Mouse (Mus musculus) heart, embryonic 10.5 days (tissue): ENCODE results near the gene Golt1b. TPM values are rescaled to one million over a fixed set of nuclear protein-coding genes. Genes with fewer than 3 reads are reported as not detected.
"Not testable (repeated sequence)": the region's sequence is repeated elsewhere in the genome, so short reads cannot be mapped to it uniquely, and the experiment has no call there.

Experiments
- DNase-seq: peaks from one replicate; pipeline ENCODE4 v3.0.0-alpha.2; 2017; ENCODE audit warnings: low spot score
- H3K27ac ChIP-seq: fragments of 300-500 bp; sonication (generic); 2 replicates; pipeline ENCODE4 v1.5.1; 2016; ENCODE audit warnings: mild to moderate bottlenecking
- H3K27me3 ChIP-seq: fragments of 300-500 bp; sonication (generic); 2 replicates; pipeline ENCODE4 v1.6.1; 2016; ENCODE audit warnings: mild to moderate bottlenecking; ENCODE audit not compliant: poor library complexity, insufficient read depth, severe bottlenecking
- H3K36me3 ChIP-seq: fragments of 300-500 bp; sonication (generic); 2 replicates; pipeline ENCODE4 v1.6.1; 2016; ENCODE audit warnings: mild to moderate bottlenecking, moderate library complexity
- H3K4me1 ChIP-seq: fragments of 300-500 bp; sonication (generic); 2 replicates; pipeline ENCODE4 v1.6.1; 2016; ENCODE audit warnings: mild to moderate bottlenecking
- H3K4me3 ChIP-seq: fragments of 300-500 bp; sonication (generic); 2 replicates; pipeline ENCODE4 v1.5.1; 2016; ENCODE audit warnings: mild to moderate bottlenecking, moderate library complexity
- H3K9me3 ChIP-seq: fragments of 300-500 bp; sonication (generic); 2 replicates; pipeline ENCODE4 v1.6.1; 2016; ENCODE audit warnings: mild to moderate bottlenecking, moderate library complexity
- whole genome bisulfite sequencing: fragments of 180-500 bp; shearing (Covaris S2); methylation state at CpG from one replicate; pipeline ENCODE4 v1.1.7; 2016; 5-methylcytosine and 5-hydroxymethylcytosine counted together
- polyA plus RNA-seq: library from polyadenylated mRNA; unstranded; fragments of >200 nt; fragmentation: Nextera tagmentation; extraction: Ambion mirVana; gene quantifications from 2 replicates; pipeline ENCODE4 v1.2.1, GENCODE M21; 2016

The Golt1b gene
- 100 and 102 TPM in 2 replicates for polyA plus RNA-seq

DNA sequence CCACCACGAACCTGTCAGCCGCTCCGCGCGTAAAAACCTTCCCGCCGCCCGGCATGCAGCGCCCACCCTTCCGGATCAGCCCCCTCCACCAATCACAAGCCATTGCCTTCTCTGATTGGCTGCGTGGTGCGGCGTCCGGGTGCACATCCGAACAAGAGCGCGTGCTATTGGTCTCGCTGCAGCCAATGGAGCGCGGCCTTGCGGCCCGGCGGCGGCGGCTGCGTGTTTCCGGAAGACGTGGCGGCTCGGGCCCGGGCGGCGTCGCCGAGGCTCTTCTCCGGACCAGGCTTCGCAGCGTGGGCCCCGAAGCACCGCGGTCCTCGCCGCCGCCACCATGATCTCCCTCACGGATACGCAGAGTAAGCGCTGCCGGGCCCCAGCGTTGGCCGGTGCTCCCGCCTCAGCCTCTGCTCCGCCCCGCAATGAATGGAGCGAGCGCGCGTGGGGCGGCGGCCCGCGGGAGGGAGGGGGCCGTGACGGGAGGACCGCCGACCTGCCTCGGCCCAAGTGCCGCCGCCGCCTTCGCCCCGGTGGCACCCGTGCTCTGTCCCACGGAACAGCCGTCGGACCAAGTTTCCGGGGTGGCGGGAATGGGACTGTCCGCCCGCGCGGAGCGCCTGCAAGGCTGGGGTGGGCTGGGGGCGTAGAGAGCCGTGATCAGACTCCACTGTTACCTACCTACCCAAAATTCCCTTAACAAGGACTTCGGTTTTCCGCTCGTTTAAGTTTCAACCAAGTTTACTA is at the start of gene Golt1b, which contains the start of gene Recql:
Golt1b (plus strand) TSS at position 211 of the 744 bp plus-strand sequence.
Recql (minus strand) TSS at position 77 of the 744 bp plus-strand sequence.
- Histone ChIP-seq H3K27me3 (no peaks in the 10 kb centered on the region), H3K4me3 (peak within 1 kb of the TSS; percentile 98), H3K9me3 (no peaks in the 10 kb centered on the region), H3K27ac (peak within 1 kb of the TSS; percentile 92), H3K36me3 (no peaks in the 10 kb centered on the region), H3K4me1 (peaks cover 5% of the 10 kb centered on the region; the same call in 1 of the 2 replicates)
- under 1% methylated on average over 86 of the region's 87 CpGs for WGBS
- DNase-seq: peak; percentile 99

DNA sequence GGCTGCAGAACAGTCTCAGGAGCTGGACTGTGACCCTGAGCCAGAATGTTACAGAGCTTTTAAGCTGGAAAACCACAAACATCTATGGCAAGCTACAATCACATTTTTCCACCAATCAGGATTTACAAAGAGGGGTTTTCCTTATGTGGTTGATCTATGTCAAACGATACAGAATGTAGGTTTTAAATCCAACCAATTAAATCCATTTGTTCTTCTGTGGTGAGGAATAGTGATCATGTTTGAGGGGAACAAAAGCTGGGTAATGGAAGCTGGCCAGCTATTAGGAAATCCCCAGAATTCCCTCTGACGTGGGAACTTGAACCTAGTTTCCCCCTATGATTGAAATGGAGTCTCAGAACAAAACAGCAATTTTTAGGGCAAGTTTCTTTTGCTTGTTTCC is 48.1 kb upstream of the Golt1b start:
- no peak overlapping the region for H3K4me3 ChIP-seq
- H3K9me3 ChIP-seq: no peaks in the 10 kb centered on the region
- DNase-seq: no peak
- H3K36me3 ChIP-seq: no peaks in the 10 kb centered on the region
- no peaks in the 10 kb centered on the region for H3K4me1 ChIP-seq
- no peaks in the 10 kb centered on the region for H3K27me3 ChIP-seq
- WGBS: 72% methylated on average over 2 of the region's 2 CpGs
- no peak overlapping the region for H3K27ac ChIP-seq

DNA sequence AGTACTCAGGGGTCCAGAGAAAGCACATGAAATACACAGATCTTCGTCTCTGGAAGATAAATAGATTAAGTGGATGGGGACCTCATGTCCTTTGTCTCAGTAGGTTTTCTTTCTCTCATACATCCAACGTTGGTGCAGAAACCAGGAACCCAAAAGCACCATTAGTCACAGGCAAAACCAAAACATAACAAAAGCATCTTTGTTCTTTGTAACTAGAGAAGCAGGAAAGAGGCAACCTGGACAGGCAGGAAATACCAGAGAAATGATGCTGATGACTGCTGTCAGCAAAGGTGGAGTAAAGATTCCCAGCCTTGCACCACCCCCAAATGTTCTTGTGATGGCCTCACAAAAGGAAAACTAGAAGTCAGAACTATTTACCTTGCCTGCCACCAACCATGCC is 47.4 kb upstream of the Golt1b start:
- H3K4me3 ChIP-seq: no peak overlapping the region
- DNase-seq: no peak
- H3K36me3 ChIP-seq: no peaks in the 10 kb centered on the region
- H3K9me3 ChIP-seq: no peaks in the 10 kb centered on the region
- WGBS: 48% methylated on average over 2 of the region's 2 CpGs
- no peak overlapping the region for H3K27ac ChIP-seq
- H3K27me3 ChIP-seq: no peaks in the 10 kb centered on the region
- H3K4me1 ChIP-seq: no peaks in the 10 kb centered on the region

DNA sequence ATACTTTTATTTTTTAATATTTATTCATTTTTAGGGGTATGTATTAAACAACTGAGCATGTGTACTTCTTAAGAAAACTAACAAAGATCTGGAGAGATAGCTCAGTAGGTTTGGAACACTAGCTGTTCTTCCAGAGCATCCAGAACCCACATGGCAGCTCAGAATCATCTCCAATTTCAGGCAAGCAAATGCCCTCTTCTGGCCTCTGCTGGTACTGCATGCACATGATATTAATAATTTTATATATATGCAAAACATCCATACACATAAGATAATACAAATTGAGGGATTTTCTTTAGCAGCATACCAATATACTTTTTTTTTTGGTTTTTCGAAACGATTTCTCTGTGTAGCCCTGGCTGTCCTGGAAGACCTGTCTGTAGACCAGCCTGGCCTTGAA is 43.5 kb upstream of the Golt1b start:
- H3K4me1 ChIP-seq: peaks cover 5% of the 10 kb centered on the region; the same call in 1 of the 2 replicates
- H3K4me3 ChIP-seq: no peak overlapping the region
- no peak for DNase-seq
- WGBS: 61% methylated on average over 2 of the region's 2 CpGs
- H3K36me3 ChIP-seq: 0 out of 2 replicates have a peak, but pooled peaks cover under 1% of the 10 kb centered on the region
- H3K27me3 ChIP-seq: no peaks in the 10 kb centered on the region
- H3K27ac ChIP-seq: no peak overlapping the region
- H3K9me3 ChIP-seq: no peaks in the 10 kb centered on the region

DNA sequence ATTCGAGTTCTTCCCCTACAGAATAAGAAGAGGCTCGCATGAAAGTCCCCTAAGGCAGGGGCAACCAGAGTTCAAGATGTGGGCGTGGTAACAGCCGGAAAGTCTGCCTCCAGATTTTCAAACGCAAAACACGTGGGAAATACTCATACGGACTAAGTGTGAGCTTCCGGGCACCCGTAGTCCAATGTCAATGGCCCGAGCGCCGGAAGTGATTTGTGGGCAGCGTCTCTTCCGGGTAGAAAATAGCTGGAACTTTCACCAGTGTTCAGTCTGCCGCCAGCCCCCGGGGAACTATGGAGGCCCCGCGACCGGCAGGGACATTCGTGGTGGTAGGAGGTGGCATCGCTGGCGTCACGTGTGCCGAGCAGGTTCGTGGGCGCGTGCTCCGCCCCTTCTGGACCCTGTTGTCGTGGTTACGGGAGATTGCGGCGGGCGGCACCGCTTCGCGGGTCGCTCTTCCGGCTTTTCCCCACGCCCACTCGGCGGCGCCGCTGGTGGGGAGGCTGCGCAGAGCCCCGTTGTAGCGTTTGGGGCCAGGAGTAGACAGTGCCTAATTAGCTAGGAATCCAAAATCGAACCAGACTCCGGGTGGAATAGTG is 41.5 kb upstream of the Golt1b start, which contains the start of gene Pyroxd1:
Pyroxd1 (plus strand) TSS at position 215 of the 599 bp plus-strand sequence.
- WGBS: under 1% methylated on average over 48 of the region's 48 CpGs
- DNase-seq: peak; percentile 94
- H3K27ac ChIP-seq: peak within 1 kb of the TSS; percentile 90

DNA sequence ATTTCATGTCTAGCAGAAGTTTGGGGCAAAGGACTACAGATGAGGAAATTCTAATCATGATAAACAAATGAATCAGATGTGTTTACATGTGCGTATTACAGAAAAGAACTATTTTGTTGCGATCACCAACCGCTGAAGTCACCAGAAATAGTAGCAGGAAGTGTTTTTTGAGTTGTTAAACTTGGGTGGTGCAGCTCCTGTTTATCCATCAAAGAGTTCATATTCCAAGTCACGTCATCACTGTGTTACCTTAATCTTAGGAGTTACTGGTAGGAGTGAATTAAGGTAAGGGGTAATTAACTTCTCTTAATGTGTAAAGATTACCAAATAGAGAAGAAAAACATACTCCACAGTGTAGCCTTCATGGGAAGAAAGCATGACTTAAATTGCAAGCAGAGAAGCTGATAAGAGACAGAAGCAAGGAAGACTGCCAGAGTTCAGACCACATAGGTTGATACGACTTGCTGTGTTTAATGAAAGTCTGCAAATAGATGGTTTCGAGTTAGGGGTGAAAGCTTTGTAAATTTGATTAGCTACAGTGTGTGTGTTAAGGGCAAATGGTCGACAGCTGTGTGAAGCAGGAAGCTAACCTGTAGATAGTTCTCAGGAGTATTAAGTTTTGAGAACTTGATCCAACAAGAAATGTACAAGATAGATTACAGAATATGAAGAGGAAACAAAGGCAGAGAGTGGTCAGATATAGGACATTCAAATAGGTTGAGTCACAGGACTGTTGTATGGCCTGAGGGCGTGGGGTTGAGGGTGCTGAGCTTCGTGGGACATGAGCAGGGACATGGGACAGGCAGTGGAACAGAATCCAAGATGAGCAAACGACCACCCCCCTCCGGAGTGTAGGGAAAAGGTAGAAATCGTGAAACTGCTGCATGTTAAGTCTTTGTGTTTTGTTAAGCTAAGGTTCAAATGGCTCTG is 40.6 kb upstream of the Golt1b start:
- peaks cover 19% of the 10 kb centered on the region for H3K36me3 ChIP-seq
- peaks cover 5% of the 10 kb centered on the region; the same call in 1 of the 2 replicates for H3K4me1 ChIP-seq
- peak overlapping the region; percentile 75 for H3K4me3 ChIP-seq
- no peaks in the 10 kb centered on the region for H3K27me3 ChIP-seq
- peak overlapping the region; percentile 90 for H3K27ac ChIP-seq
- H3K9me3 ChIP-seq: no peaks in the 10 kb centered on the region
- WGBS: 55% methylated on average over 12 of the region's 12 CpGs
- DNase-seq: peak; percentile 48

More for the DNA sequence above, 41.5 kb upstream of the Golt1b start, which contains the start of gene Pyroxd1:
- H3K27me3 ChIP-seq: no peaks in the 10 kb centered on the region
- peaks cover 5% of the 10 kb centered on the region; the same call in 1 of the 2 replicates for H3K4me1 ChIP-seq
- H3K9me3 ChIP-seq: no peaks in the 10 kb centered on the region
- peak within 1 kb of the TSS; percentile 75 for H3K4me3 ChIP-seq
- H3K36me3 ChIP-seq: peaks cover 12% of the 10 kb centered on the region; the same call in 1 of the 2 replicates

DNA sequence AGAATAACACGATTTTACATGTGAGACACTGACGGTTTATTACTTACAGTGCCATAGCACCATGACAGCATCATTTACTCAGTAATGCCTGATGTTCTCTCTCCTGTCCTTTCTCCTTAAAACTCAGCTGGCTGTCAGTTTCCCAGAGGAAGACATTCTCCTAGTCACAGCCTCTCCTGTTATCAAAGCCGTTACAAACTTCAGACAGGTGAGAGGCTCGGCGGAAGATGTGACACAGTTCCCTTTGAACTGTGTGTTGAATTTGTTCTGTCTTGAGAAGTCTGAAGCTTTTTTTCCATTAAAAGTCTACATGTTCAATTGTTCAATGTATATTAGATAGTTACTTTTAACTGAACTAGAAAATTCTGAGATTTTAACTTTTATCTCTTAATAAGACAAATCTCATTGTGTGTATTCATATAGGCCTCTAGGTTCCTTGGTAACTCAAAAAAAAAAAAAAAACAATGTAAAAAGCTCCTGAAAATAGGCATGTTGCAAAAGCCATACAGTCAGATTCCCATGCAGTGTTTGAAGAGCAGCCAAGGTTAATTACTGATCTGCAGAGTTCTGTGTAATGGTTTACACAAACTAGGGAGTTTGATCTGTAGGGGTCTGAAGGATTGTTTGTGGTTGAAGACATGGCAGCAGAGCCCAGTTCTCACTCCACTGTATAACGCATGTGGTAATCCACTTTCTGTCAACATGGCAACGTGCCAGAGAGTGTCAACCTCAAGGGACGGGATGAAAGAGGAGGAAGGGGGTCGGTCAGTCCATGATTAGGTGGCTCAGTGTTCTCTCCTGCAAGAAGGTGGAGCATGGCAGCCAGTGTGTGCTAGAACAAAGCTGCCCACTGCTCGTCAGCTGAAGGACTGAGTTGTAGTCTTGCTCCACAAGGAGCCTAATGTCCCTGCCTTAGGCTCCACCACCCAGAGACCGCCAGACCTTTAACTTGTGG is 39.3 kb upstream of the Golt1b start:
- Histone ChIP-seq H3K27me3 (no peaks in the 10 kb centered on the region), H3K36me3 (peaks cover 32% of the 10 kb centered on the region), H3K4me1 (peaks cover 5% of the 10 kb centered on the region; the same call in 1 of the 2 replicates), H3K4me3 (no peak overlapping the region), H3K27ac (no peak overlapping the region), H3K9me3 (no peaks in the 10 kb centered on the region)
- peak; percentile 70 for DNase-seq
- 75% methylated on average over 11 of the region's 11 CpGs for WGBS

DNA sequence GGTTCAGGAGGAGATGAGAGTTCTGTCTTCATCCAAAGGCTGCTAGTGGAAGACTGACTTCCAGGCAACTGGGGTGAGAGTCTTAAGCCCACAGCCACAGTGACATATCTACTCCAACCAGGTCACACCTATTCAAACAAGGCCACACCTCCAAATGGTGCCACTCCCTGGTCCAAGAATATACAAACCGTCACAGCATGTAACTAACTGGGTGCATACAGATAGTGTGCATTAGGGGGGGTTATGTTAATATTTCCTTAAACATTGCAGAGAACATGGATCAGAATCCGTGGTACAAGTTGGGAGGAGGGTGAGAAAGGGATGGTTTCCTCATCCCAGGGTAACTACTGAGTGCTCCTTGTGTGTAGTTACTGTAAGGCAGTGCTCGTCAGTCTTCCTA is 34.9 kb upstream of the Golt1b start:
- H3K4me1 ChIP-seq, H3K9me3 ChIP-seq, H3K27ac ChIP-seq, H3K27me3 ChIP-seq, DNase-seq, H3K4me3 ChIP-seq: not testable (repeated sequence)
- H3K36me3 ChIP-seq: peaks cover 56% of the 10 kb centered on the region
- WGBS: 85% methylated on average over 3 of the region's 3 CpGs

DNA sequence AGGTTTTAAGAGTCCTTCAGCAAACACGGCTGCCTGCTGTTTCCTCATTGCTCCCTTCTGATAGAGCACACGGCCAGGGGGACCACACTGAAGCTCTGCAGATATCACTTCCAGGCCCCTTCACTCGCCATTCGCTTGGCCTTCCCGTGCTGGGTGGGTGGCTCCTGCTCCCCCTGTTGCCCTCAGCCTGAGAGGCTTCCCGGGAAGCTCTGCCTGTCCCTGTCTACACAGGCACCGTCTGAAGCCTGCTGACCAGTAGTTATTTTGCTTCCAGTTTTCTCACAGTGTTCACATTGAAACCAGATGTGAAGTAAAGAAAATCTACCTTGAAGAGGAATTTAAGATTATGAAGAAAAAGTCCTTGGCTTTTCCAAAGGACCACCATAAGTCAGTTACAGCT is 29.9 kb upstream of the Golt1b start:
- Histone ChIP-seq H3K9me3 (no peaks in the 10 kb centered on the region), H3K4me3 (no peak overlapping the region), H3K36me3 (peaks cover 77% of the 10 kb centered on the region), H3K4me1 (no peaks in the 10 kb centered on the region), H3K27me3 (no peaks in the 10 kb centered on the region), H3K27ac (no peak overlapping the region)
- DNase-seq: no peak
- WGBS: 73% methylated on average over 7 of the region's 7 CpGs

DNA sequence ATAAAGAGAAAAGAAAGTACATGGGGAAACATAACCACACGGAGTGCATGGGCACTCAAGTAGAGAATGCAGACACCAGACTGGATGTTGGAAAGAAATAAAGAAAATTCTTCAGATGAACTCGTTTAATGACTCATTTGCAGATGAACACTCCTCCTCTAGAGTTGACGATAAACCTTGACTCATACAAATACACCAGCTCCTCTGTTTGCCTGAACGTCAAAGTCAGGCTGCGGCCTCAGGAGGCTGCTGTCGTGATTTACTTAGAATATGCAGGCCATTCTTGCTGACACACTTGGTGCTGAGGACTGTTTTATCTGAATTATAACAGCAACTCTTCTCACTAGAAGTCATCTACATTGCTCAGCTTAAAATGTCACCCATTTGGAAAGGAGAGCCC is 25.0 kb upstream of the Golt1b start:
- no peak for DNase-seq
- no peaks in the 10 kb centered on the region for H3K9me3 ChIP-seq
- H3K27me3 ChIP-seq: no peaks in the 10 kb centered on the region
- H3K36me3 ChIP-seq: peaks cover 78% of the 10 kb centered on the region
- H3K4me1 ChIP-seq: no peaks in the 10 kb centered on the region
- no peak overlapping the region for H3K27ac ChIP-seq
- 92% methylated on average over 6 of the region's 6 CpGs for WGBS
- H3K4me3 ChIP-seq: no peak overlapping the region

DNA sequence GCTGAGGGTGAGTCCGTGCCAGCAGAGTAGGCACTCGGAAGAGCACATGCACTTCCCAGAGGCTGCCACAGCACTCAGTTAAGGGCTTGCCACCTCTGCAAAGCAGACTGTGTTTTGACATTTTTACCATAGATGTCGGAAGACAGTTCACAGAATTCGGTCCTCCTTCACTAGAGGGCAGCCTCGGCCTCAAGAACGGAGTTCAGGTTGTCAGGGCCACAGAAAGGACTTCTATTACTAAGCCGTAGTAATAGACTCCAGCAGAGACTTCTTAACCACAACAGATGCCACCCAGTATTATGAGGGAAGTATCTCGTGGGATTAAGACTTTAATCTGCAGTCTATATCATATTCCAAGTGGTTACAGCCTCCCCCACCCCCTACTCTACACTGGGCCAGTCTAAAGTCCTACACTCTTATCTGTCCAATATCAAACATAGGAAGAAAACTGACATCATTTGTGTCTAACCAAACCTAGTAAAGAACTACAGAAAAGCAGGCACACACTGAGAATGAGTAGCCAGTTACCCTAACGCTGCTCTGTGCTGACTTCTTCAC is 23.9 kb upstream of the Golt1b start:
- 74% methylated on average over 9 of the region's 9 CpGs for WGBS
- Histone ChIP-seq H3K36me3 (peaks cover 81% of the 10 kb centered on the region), H3K27me3 (no peaks in the 10 kb centered on the region), H3K4me3 (no peak overlapping the region), H3K4me1 (no peaks in the 10 kb centered on the region), H3K27ac (no peak overlapping the region), H3K9me3 (no peaks in the 10 kb centered on the region)
- no peak for DNase-seq
